Mouse (Mus musculus) kidney, adult 2 months (tissue): ENCODE results near the gene Ptcd2.

Experiments
- CTCF ChIP-seq: fragments of 200-500 bp; conservative IDR thresholded peaks from 2 replicates; pipeline ENCODE4 v1.5.1; 2011; ENCODE audit warnings: low read depth, mild to moderate bottlenecking, control low read depth, low read length, moderate library complexity, mixed read lengths; ENCODE audit not compliant: insufficient read depth, insufficient read length
- POLR2A ChIP-seq: fragments of 200-500 bp; IDR thresholded peaks from one replicate; pipeline ENCODE4 v1.6.1; 2011; ENCODE audit warnings: low read depth, low read length, control low read depth

DNA sequence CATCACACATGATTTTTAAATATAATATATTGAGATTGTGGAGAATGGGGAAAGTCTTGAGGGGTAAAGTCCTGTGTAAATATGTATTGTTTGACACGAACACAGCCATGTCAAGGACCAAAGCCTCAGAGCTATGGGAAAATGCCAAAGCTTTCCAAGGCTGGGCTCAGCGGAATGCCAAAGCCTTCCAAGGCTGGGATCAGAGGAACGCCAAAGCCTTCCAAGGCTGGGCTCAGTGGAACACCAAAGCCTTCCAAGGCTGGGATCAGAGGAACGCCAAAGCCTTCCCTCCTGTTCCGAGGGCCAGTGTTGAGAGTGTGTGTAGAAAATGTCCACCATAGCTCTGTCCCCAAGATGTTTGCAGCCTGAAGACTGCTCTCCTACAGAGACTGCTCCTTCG is 28.1 kb downstream of the Ptcd2 start:
- no peak for TF ChIP-seq CTCF
- TF ChIP-seq POLR2A: no peak
